Mouse (Mus musculus) heart, adult 10 weeks (tissue): ENCODE results near the gene Tfdp1. TPM values are rescaled to one million over a fixed set of nuclear protein-coding genes. Genes with fewer than 3 reads are reported as not detected.

ENCODE experiments used
- polyA plus RNA-seq: library from polyadenylated mRNA; stranded (reverse); fragments of 350-450 nt; fragmentation: Illumina TruSeq; extraction: RNeasy Lipid Tissue Mini Kit (QIAGEN cat#74804); gene quantifications from one replicate; pipeline ENCODE4 v1.2.3, GENCODE M21; 2014; ENCODE audit warnings: low read depth, low replicate concordance

The Tfdp1 gene
- polyA plus RNA-seq = 29.3 TPM

GRCm38 (mm10) chr8:13338255-13338860, at the start of gene Tfdp1:
TSS of gene Tfdp1 (plus strand) at chr8:13338751.

DNA sequence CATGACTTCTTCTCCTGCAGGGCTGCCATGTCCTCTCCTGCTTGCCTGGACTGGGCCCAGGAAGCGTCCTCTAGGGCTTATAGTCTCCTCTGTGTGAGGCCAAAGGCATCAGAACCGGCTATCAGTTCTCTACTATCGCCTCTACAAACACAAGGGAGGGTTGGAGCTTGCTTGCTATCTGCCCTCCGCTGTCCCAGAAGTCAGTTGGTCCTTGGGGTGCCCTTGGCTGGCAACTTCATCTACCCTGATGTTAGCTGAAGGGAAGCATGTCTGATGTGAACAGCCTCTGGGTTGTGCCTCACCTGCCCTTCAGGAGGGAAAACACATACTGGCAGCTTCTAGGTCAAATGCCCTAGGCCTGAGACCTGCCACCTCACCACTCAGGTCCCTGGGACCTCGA, 58.2 kb downstream of the Tfdp1 start, which contains the start of gene Atp4b:
TSS of gene Atp4b (minus strand) at position 101 of the 400 bp plus-strand sequence.

GRCm38 (mm10) chr8:13404666-13405131, 66.1 kb downstream of the Tfdp1 start, which contains the start of gene Grk1:
TSS of gene Grk1 (plus strand) at chr8:13405081.

Other genes starting within 250 kb of the Tfdp1 start
- gene Pcid2, start 233.3 kb upstream of the Tfdp1 start, polyA plus RNA-seq = 12.6 TPM
- 77.6 TPM for gene Cul4a, start 233.1 kb upstream of the Tfdp1 start, polyA plus RNA-seq
- gene Lamp1, start 179.6 kb upstream of the Tfdp1 start, polyA plus RNA-seq = 457 TPM
- gene Grtp1, start 138.1 kb upstream of the Tfdp1 start, polyA plus RNA-seq = 3.6 TPM
- gene Adprhl1, start 84.6 kb upstream of the Tfdp1 start, polyA plus RNA-seq = 663 TPM
- 70.3 TPM for gene Dcun1d2, start 50.6 kb upstream of the Tfdp1 start, polyA plus RNA-seq
- 20.3 TPM for gene Tmco3, start 50.6 kb upstream of the Tfdp1 start, polyA plus RNA-seq
- not detected for gene Atp4b, start 58.1 kb downstream of the Tfdp1 start, polyA plus RNA-seq
- not detected for gene Grk1, start 66.3 kb downstream of the Tfdp1 start, polyA plus RNA-seq
- 7.2 TPM for gene Tmem255b, start 96.4 kb downstream of the Tfdp1 start, polyA plus RNA-seq
- 130 TPM for gene Gas6, start 155.7 kb downstream of the Tfdp1 start, polyA plus RNA-seq
- gene 1700029H14Rik, start 223.7 kb downstream of the Tfdp1 start, polyA plus RNA-seq = not detected